Mouse (Mus musculus) stomach, embryonic 14.5 days (tissue): ENCODE results near the gene Slc45a1. TPM values are rescaled to one million over a fixed set of nuclear protein-coding genes. Genes with fewer than 3 reads are reported as not detected.

Source experiments
- ATAC-seq: fragments of 200-750 bp; cut with Nextera tagmentation; 2 replicates; pipeline ENCODE4 v1.8.0; 2017; ENCODE audit warnings: low read depth, moderate TSS enrichment; ENCODE audit not compliant: insufficient number of reproducible peaks, insufficient read depth, low FRiP score
- H3K27ac ChIP-seq: fragments of 300-500 bp; sonication (generic); 2 replicates; pipeline ENCODE4 v1.5.1; 2014; ENCODE audit warnings: mild to moderate bottlenecking, low read length, moderate library complexity, mixed read lengths
- H3K27me3 ChIP-seq: fragments of 300-500 bp; sonication (generic); 2 replicates; pipeline ENCODE4 v1.6.1; 2014; ENCODE audit warnings: low read length, control low read depth, mixed read lengths; ENCODE audit not compliant: control insufficient read depth, insufficient read depth
- H3K36me3 ChIP-seq: fragments of 300-500 bp; sonication (generic); 2 replicates; pipeline ENCODE4 v1.6.1; 2014; ENCODE audit warnings: mild to moderate bottlenecking, control low read depth, low read length, moderate library complexity, mixed read lengths; ENCODE audit not compliant: control insufficient read depth, insufficient read depth
- H3K4me1 ChIP-seq: fragments of 300-500 bp; sonication (generic); 2 replicates; pipeline ENCODE4 v1.6.1; 2014; ENCODE audit warnings: low read length, control low read depth, mixed read lengths; ENCODE audit not compliant: control insufficient read depth, insufficient read depth
- H3K4me2 ChIP-seq: fragments of 300-500 bp; sonication (generic); replicated peaks from 2 replicates; pipeline ENCODE4 v1.6.1; 2014; ENCODE audit warnings: low read depth, low read length, control low read depth
- H3K4me3 ChIP-seq: fragments of 300-500 bp; sonication (generic); 2 replicates; pipeline ENCODE4 v1.5.1; 2014; ENCODE audit warnings: low read depth, low read length, control low read depth
- H3K9ac ChIP-seq: fragments of 300-500 bp; sonication (generic); replicated peaks from 2 replicates; pipeline ENCODE4 v1.6.1; 2014; ENCODE audit warnings: low read depth, mild to moderate bottlenecking, control low read depth, low read length, moderate library complexity, mixed read lengths
- H3K9me3 ChIP-seq: fragments of 300-500 bp; sonication (generic); 2 replicates; pipeline ENCODE4 v1.6.1; 2016; ENCODE audit warnings: low read depth, low read length, control low read depth; ENCODE audit not compliant: control insufficient read depth
- WGBS: fragments of 180-500 bp; shearing (Covaris S2); extraction: QIAGEN DNeasy Blood & Tissue Kit; methylation state at CpG from one replicate; pipeline ENCODE4 v1.1.7; 2014; 5-methylcytosine and 5-hydroxymethylcytosine counted together
- polyA plus RNA-seq: library from polyadenylated mRNA; unstranded; fragments of >200 nt; fragmentation: Nextera tagmentation; extraction: Ambion mirVana; gene quantifications from 2 replicates; pipeline ENCODE4 v1.2.1, GENCODE M21; 2014

Gene Slc45a1
- polyA plus RNA-seq, 1 experiment from 2014 or later, result 1.6 TPM

- Histone ChIP-seq H3K27me3 (no peaks in the 10 kb centered on the region), H3K4me1 (peaks cover 52% of the 10 kb centered on the region), H3K36me3 (no peaks in the 10 kb centered on the region), H3K9ac (no peak overlapping the region), H3K4me3 (no peak overlapping the region), H3K9me3 (no peaks in the 10 kb centered on the region), H3K27ac (no peak overlapping the region), H3K4me2 (no peak overlapping the region)
- ATAC-seq, result no peak
- 55% methylated on average over 3 of the region's 3 CpGs for WGBS
These were observed 56.9 kb downstream of the Slc45a1 start for GRCm38 (mm10) chr4:150595071-150595470.

DNA sequence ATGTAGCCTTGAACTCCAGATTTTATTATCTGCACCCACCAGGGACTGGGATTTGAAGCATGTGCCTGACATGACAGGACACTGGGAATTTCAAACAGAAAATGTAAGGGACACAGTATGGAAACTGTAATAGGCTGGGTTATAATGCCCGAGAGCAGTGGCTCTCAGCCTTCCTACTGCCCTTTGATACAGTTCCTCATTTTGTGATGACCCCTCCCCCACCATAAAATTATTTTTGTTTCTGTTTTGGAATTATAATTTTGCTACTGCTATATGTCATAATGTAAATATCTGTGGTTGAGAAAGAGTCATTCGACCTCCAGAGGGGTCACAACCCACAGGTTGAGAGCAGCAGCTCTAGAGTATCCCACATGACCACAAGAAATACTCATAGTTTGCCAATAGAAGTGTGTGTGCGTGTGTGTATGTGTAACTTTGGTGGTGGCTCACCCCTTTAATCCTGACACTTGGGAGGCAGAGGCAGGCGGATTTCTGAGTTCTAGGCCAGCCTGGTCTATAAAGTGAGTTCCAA is 57.6 kb downstream of the Slc45a1 start:
- ATAC-seq, result no peak
- no peaks in the 10 kb centered on the region for H3K9me3 ChIP-seq
- H3K4me3 ChIP-seq, result no peak overlapping the region
- WGBS, result 83% methylated on average over 4 of the region's 4 CpGs
- H3K36me3 ChIP-seq, result no peaks in the 10 kb centered on the region
- no peak overlapping the region for H3K4me2 ChIP-seq
- no peak overlapping the region for H3K27ac ChIP-seq
- H3K9ac ChIP-seq, result no peak overlapping the region
- no peaks in the 10 kb centered on the region for H3K27me3 ChIP-seq
- H3K4me1 ChIP-seq, result peaks cover 49% of the 10 kb centered on the region

- Histone ChIP-seq H3K4me1 (peaks cover 48% of the 10 kb centered on the region), H3K36me3 (no peaks in the 10 kb centered on the region), H3K27me3 (no peaks in the 10 kb centered on the region), H3K9ac (no peak overlapping the region), H3K4me3 (no peak overlapping the region), H3K4me2 (no peak overlapping the region), H3K27ac (no peak overlapping the region), H3K9me3 (no peaks in the 10 kb centered on the region)
- WGBS, result 62% methylated on average over 4 of the region's 4 CpGs
- no peak for ATAC-seq
These were observed 58.3 kb downstream of the Slc45a1 start for GRCm38 (mm10) chr4:150593473-150594217.

- Histone ChIP-seq H3K36me3 (no peaks in the 10 kb centered on the region), H3K27ac (peak overlapping the region; percentile 18; the same call in 1 of the 2 replicates), H3K4me3 (no peak overlapping the region), H3K9ac (no peak overlapping the region), H3K9me3 (no peaks in the 10 kb centered on the region), H3K4me2 (no peak overlapping the region), H3K4me1 (peaks cover 47% of the 10 kb centered on the region), H3K27me3 (no peaks in the 10 kb centered on the region)
- 48% methylated on average over 6 of the region's 6 CpGs for WGBS
- ATAC-seq, result no peak
These were observed 59.9 kb downstream of the Slc45a1 start for GRCm38 (mm10) chr4:150592087-150592486.

DNA sequence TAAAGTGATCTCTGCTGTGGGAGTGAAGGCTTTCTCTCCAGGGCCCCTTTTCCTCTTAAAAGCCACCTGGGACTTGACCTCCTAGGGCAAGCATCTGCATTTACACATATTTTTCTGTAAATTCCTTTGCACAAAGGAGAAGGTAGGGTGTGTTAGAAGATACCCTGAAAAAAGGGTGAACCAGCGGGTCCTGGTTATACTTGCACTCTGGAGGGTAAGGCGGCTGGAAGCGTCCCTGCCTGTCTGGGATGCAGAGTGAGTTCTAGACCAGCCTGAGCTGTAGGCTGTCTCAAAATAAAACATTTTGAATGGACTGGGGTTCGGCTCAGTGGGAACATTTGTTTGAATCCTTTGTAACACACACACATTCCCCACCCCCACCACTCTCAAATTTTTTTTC is 60.4 kb downstream of the Slc45a1 start:
- H3K36me3 ChIP-seq, result no peaks in the 10 kb centered on the region
- H3K9ac ChIP-seq, result no peak overlapping the region
- peaks cover 52% of the 10 kb centered on the region for H3K4me1 ChIP-seq
- 39% methylated on average over 4 of the region's 4 CpGs for WGBS
- H3K9me3 ChIP-seq, result no peaks in the 10 kb centered on the region
- no peak for ATAC-seq
- H3K27me3 ChIP-seq, result no peaks in the 10 kb centered on the region
- no peak overlapping the region for H3K4me2 ChIP-seq
- H3K4me3 ChIP-seq, result no peak overlapping the region
- peak overlapping the region; percentile 18; the same call in 1 of the 2 replicates for H3K27ac ChIP-seq

DNA sequence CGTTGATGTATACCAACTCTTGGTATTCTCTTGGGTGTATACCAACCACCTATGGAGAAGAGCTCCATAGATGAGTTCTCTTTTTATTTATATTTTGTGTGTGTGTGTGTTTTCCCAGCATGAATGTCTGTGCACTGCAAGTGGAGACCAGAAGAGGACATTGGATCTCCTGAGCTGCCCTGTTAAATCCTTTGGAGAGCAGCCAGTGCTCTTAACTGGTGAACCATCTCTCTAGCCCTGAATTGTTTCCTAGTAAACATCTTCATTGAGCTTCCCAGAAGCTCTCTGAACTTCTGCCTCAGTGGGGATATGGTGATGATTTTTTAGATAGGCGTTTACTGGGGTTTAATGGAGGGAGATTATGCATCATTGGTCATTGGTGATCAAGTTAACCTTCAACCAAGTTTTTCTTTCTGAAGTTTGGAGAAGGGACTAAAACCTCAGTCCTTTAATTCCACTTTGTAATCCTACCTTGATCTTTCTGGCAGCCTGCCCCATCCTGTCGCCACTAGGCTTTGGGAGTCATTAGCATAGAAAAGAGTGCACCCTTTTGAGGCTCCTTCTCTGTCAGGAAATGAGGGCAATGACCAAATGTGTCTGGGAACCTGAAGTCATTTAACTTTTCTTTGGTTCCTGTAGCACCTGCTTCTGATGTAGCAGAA is 61.2 kb downstream of the Slc45a1 start:
- peak overlapping the region; percentile 18; the same call in 1 of the 2 replicates for H3K27ac ChIP-seq
- H3K9ac ChIP-seq, result no peak overlapping the region
- H3K4me3 ChIP-seq, result no peak overlapping the region
- no peaks in the 10 kb centered on the region for H3K36me3 ChIP-seq
- ATAC-seq, result no peak
- H3K9me3 ChIP-seq, result no peaks in the 10 kb centered on the region
- H3K27me3 ChIP-seq, result no peaks in the 10 kb centered on the region
- H3K4me1 ChIP-seq, result peaks cover 56% of the 10 kb centered on the region
- no peak overlapping the region for H3K4me2 ChIP-seq
- 34% methylated on average over 3 of the region's 3 CpGs for WGBS

DNA sequence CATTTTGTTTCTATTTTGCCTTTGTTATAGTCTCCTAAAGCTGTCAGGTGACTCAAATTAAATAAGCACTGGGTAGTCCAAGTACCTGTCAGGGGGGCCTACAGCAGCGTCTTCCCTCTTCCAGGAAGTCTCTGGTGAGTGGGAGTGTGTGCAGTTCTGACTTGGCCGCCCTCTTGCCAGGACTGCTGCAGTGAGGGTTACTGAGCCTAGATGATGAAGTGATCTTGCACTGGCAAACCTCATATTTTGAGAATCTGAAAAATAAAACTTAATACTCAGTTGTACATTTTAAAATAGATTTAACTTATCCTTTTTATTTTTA is 63.7 kb downstream of the Slc45a1 start:
- Histone ChIP-seq H3K4me2 (no peak overlapping the region), H3K9ac (no peak overlapping the region), H3K9me3 (no peaks in the 10 kb centered on the region), H3K4me1 (peaks cover 70% of the 10 kb centered on the region), H3K27ac (no peak overlapping the region), H3K4me3 (no peak overlapping the region), H3K27me3 (no peaks in the 10 kb centered on the region), H3K36me3 (no peaks in the 10 kb centered on the region)
- no peak for ATAC-seq
- WGBS, result 54% methylated on average over 2 of the region's 2 CpGs

GRCm38 (mm10) chr4:150587597-150588299 is 64.2 kb downstream of the Slc45a1 start:
- Histone ChIP-seq H3K27ac (peak overlapping the region; percentile 24; the same call in 1 of the 2 replicates), H3K4me2 (no peak overlapping the region), H3K9ac (no peak overlapping the region), H3K27me3 (no peaks in the 10 kb centered on the region), H3K4me3 (no peak overlapping the region), H3K9me3 (no peaks in the 10 kb centered on the region), H3K4me1 (peaks cover 74% of the 10 kb centered on the region), H3K36me3 (no peaks in the 10 kb centered on the region)
- no peak for ATAC-seq
- 55% methylated on average over 8 of the region's 8 CpGs for WGBS
